Mouse (Mus musculus) kidney, adult 18-20 months (tissue): ENCODE results near the gene Polr2f.

ENCODE experiments used
- DNase-seq: peaks from one replicate; pipeline ENCODE4 v3.0.0; 2021

Gene Polr2f

DNA sequence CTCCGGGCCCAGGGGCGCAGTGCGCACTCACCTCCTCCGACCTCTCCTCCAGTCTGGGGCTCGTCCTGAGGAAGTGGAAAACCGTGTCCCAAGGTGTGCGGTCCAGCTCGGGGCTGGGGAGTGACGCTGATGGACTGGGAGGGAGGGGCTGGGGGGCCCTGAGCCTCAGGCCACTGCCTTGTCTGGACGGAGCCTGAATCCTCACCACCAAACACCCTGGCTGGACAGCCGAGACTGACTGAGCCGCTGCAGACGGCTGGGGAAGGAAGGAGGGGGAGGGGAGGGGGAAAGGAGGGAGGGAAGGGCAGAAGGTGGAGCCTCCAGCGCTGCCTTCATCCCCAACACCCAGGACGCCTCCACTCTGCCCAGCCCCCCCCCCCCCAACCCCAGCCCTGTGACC is 23.4 kb downstream of the Polr2f start:
- no peak for DNase-seq

DNA sequence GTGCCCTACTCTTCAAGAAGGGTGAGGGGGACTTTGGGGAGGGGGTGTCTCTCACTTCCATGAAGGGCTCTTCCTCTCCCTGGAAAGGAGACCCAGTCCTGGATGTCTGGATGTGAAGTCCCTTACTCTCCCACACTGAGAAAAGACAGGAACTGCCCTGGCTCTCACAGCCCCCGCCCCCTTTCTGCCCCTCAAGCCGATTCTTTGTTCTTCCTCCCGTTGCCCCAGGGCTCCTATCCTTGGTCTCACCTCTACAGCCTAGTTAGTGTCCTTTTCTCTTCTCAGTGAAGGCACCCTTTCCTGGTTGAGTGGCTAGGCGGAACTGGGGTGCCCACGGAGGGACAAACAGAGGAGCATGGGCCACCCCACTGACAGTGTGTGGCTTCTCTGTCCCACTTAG is 24.3 kb downstream of the Polr2f start, which contains the start of gene Sox10:
Sox10 (minus strand) TSS at position 101 of the 400 bp plus-strand sequence.
- DNase-seq: no peak

DNA sequence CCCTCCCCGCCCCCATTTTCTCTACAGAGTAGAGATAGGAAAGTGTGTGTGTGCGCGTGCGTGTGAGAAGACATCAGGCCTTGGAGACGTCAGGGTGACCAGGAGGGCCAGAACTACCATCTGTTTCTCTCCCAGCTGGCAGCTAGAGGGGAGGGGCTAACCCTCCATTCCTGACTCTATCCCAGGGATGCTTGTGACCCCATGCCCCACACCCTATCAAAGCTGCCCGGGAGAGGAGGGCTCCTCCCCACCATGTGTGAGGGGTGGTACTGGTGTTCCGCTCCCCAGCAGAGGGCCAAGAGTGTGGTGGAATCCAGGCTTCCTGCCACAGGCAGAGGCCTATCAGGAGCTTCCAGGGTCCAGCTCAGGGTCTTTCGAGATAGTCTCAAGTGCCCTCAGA is 25.9 kb downstream of the Polr2f start:
- no peak for DNase-seq

DNA sequence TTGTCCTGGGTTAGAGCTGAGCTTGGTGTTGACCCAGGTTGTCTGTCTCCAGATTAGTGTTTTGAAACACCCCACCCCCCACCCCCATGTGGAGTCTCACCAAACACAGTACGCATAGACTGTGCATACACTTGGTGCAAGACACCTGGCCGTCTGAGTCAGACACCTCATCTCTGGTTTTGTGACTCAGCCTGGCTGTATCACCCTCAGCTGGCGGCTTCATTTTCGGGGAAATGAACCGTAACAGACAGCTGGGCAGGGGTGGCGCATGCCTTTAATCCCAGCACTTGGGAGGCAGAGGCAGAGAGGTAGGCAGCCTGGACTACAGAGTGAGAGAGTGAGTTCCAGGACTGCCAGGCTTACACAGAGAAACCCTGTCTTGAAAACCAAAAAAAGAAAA is 36.1 kb downstream of the Polr2f start:
- no peak for DNase-seq

DNA sequence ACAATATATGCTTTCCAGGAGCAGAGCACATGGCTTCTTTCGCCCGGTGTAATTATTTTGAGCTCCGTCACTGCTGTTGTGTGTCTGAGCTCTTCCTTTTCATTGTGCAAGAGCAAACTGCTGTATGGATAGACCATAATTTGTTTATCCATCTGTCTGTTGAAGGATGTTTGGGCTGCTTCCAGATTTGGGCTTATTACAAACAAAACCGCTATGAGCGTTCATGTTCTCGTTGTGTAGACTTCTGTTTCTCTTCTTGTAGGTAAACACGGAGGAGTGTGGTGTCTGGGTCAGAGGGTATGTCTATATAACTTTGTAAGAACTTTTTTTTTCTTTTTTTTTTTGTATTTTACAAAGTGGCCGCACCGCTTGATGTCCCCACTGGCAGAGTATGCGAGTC is 44.4 kb downstream of the Polr2f start:
- DNase-seq: no peak

DNA sequence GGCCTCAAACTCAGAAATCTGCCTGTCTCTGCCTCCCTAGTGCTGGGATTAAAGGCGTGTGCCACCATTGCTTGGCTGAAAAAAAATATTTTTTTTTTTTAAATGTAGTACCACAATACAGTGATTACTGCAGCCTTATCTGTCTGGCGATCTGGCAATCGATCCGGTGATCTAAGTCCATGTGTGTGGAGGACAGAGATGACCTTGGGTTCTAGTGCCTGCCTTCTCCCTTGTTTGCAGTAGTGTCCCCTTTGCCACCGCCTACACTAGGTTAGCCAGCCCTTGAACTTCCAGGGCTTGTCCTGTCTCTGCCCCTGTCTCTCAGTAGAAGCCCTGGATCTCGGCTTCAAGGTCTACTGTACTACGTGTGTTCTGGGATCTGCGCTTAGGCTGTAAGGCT is 47.0 kb downstream of the Polr2f start:
- no peak for DNase-seq

DNA sequence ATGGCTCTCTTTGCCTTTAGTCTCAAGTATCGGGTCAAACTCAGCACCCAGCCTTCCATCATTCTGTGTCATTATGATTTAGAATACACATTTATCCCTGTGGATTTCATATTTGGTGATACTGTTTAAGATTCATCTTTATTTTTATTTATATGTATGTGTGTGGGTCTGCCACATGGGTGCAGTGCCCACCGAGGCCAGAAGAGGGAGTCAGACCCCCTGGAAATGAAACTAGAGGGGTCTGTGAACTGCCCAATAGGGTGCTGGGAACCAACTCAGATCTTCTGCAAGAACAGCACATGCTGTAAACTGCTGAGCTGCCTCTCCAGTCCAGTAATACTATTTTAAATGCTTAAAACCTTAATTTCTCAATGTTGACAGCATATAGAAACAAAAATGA is 50.6 kb downstream of the Polr2f start:
- DNase-seq: no peak

DNA sequence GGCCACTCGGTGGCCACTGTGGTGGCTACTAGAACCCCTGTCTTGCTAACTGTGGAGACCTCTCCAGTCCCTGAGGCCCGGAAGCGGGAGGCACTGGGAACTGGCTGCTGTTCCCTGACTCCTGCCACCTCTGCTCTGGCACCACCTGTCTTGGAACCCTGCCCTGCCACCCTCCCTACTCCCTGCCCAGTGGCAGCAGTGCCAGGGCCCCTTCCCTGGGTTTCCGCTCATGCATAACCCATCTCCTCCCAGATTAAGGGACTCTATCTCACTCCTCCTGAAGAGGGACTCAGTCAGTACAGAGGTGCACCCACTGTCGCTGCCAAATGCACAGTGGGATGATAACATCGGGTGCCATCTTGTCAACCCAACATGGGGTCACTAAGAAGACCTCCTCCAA is 51.6 kb downstream of the Polr2f start:
- DNase-seq: no peak

DNA sequence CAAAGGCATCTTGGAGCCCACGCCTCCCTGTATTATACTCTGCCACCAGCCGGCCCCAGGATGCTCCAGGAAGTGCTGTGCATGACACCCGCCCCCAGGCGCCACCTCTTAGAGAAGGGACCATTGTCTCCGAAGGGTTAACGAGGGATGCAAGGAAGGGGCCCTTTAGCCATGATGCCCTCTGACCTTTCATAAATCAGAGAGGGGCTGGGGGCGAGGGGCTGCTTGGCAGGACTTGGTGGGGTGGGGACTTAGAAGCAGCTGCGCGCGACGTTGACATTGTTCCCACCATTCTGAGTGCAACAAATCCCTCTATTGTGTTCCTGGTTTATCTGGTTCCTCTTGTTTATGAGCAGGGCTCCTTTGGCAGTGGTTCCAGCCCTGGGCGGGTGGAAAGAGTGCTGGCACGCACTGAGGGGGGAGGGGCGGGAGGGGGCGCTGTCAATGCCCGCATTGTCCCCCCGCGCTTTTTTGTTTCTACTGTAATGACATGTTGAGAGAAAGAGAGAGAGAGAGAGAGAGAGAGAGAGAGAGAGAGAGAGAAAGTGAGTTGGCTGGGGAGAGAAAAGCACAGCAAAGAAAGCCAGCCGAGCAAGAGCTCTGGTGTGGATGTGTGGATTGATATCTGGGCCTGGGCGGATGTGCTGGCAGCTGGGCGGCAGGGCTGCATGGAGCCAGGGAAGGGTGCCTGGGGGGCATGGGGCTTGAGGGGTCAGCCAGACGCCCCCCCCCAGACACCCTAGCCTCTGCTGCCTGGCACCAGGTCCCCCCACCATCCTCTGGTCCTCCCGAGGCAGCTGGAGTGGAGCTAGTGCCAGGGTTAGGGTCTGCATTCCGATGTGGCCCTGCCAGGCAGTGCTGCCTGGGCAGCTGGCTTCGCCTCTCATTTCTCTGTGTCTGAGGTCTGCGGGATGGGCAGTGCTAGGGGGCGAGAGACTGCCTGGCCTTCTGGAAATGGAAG is 52.4 kb downstream of the Polr2f start:
- no peak for DNase-seq

DNA sequence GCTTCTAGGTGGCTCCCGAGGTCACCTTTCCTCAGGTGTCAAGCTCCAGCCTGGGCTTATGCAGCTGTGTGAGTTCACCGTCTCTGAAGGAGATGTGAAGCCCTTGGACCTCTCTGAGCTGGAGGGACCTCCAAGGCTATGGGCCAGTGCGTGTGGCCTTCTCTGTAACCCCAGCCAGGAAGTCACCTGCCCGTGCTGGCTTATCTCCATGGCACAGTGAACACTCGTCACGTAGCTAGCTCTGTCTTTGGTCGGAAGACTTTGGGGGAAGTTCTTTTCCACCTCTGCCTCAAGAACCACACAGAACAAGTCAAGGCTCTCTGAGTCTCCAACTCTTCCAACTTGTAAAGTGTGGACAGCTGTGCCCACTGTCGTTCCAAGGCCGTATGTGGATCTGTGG is 53.2 kb downstream of the Polr2f start:
- DNase-seq: no peak

DNA sequence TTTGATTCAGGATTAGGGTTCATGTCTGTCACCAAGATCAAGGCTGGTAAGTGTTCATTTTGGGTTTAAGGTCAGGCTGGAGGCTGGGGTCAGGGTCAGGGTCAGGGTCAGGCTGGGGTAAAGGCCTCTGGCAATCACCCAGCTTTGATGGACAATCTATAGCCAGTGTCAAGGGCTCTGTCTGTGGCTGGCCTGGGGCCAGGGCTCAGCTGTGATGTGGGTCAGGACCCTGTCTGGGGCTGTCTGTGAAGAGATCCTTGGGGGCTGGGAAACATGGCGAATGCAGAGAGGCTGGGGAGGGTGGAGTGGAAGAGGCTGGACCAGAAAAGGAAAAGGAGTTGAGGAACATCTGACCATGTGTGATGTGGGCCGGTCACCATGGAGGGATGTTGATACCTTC is 54.1 kb downstream of the Polr2f start:
- no peak for DNase-seq

DNA sequence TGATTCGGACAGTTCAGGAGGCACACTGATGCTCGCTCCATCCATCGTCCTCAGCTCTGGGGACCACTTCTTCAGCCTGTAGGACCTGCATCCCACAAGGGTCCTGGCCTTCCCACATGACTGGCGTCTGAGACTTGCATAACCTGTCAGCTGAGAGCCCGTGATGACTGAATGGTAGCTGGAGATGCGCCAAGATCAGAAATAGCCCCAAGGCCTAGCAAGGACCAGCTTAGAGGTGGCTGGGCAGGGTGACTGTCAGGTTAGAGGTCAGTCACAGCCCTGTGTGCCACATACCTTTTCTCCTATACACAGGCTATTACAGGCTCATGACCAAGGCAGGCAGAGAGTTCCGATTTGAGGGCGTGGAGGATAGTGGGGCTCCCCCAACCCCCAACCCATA is 54.7 kb downstream of the Polr2f start:
- peak; percentile 16 for DNase-seq

DNA sequence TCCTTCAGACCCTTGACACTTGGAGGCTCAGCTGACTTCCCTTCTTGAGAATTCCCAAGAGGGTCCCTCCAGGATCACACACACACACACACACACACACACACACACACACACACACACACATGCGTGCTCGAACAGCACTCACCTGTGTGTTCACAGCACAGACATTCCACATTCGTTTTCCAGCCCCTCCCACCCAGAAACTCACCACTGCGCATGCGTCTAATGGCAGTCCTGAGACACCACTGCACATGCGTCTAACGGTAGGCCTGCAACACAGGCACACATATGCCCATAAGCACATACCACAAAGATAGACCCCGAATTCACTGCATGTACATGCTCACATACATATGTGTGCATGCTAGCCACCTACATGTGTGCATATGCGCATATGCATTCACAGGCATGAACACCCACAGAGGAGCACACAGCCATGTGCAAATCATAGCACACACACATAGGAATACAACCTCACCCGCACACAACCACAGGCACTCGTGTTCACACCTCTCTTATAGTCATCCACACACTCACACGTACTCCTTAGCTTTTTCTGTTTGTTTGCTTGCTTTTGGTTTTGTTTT is 58.7 kb downstream of the Polr2f start:
- no peak for DNase-seq
